Mouse (Mus musculus): ENCODE results near the gene Fgb. TPM values are rescaled to one million over a fixed set of nuclear protein-coding genes. Genes with fewer than 3 reads are reported as not detected.

Gene Fgb
- polyA plus RNA-seq, 1 experiment from 2014 or later = 0.20 TPM

DNA sequence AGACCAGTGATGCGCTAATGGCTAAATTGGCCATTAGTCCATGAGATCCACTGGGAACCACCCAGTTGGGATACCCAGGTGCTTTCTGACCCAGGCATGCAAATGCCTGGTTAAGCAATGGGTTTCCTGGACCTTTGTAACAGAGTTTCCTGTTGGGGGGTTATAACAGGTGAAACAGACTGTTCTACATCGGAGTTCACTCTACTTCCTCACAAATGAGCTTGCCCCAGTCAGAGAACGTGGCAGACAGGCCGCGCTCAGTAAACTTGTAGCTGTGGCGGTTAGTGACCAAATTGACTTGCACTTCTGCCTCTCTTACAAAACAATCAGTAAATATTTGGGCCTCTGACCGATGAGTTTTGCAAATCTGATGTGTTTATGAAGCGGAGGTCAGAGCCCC lies 46.6 kb downstream of the Fgb start:
- ATAC-seq (ENCODE audit: low FRiP score) = no peak
- H3K27ac ChIP-seq (replicated peaks) = no peak overlapping the region
- WGBS = 93% methylated on average over 8 of the region's 8 CpGs
- H3K9ac ChIP-seq (replicated peaks) = no peak overlapping the region
- no peaks in the 10 kb centered on the region for H3K9me3 ChIP-seq (replicated peaks)
- peaks cover 5% of the 10 kb centered on the region; the same call in 1 of the 2 replicates for H3K4me1 ChIP-seq
- no peaks in the 10 kb centered on the region for H3K27me3 ChIP-seq (replicated peaks)
- no peak overlapping the region for H3K4me2 ChIP-seq
- H3K36me3 ChIP-seq = no peaks in the 10 kb centered on the region
- no peak overlapping the region for H3K4me3 ChIP-seq (replicated peaks)

DNA sequence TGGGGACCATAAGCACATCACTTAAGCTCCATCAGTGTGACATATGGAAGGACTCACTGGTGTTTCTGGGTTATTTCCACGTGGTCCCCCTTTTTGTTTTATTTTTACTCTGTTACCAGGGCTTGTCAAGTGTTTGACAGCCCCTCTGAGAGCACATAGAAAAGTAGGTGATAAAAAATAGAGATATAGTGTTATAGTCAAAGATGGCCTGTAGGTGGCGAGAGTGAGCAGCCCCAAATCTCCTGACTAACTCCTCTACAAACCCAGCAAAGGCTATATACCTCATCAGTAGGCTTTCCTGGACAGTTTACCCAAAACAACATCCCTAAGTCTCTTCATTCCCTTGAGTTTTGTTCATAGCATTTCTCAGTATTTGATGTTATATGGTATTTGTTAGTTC lies 47.5 kb downstream of the Fgb start:
- Histone ChIP-seq H3K4me2 (no peak overlapping the region), H3K27me3 (replicated peaks) (no peaks in the 10 kb centered on the region), H3K27ac (replicated peaks) (no peak overlapping the region), H3K4me3 (replicated peaks) (no peak overlapping the region), H3K9ac (replicated peaks) (no peak overlapping the region), H3K36me3 (no peaks in the 10 kb centered on the region), H3K9me3 (replicated peaks) (no peaks in the 10 kb centered on the region), H3K4me1 (peaks cover 5% of the 10 kb centered on the region; the same call in 1 of the 2 replicates)
- 2% methylated on average over 2 of the region's 2 CpGs for WGBS
- no peak for ATAC-seq (ENCODE audit: low FRiP score)

DNA sequence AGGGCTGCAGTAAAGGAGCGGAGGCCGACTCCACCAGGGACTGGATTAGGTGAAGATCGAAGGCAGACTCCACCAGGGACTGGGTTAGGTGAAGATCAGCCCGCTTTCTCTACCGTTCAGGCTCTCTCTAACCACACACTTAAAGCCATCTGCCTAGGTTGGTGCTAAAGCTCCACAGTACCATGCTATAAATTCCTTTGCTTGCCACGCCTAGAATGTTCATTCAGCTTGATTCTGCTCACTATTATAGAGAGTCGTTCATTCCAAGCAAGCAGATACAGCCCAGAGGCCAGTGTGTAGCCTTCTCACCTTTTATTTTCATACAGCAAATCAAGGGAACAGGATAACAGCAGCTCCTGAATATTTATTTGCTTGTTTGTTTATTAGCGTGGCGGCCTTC lies 49.7 kb downstream of the Fgb start:
- no peak for ATAC-seq (ENCODE audit: low FRiP score)

DNA sequence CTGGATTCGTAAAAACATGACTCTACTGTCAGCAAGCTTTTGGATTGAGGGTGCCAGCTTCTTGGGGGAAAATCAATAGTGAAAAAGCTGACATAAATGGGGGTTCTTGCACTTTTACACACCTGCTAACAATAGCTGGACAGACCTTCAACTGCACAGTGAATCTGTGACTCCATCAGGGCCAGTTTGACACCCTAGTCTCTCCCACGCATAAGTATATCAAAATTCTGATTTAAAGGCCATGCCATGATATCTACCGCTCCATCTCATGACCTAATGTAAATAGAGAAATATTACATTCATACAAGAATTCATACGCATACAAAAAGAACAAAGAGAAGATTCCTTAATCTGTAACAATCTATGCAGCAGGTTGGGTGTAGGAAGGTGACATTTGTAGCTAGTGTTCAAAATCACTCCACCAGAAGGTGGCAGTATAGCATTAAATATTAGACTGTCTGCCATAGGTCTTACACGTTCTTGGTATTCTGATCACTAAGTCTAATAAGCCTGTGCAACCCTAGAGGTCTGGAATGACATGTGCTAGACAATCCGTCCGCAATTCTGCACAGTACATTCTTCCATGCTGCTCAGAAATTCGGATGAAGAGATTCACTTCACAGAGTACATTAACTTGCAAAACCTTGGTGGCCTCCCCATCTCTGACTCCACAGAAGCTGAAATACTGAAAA lies 50.7 kb downstream of the Fgb start:
- H3K27me3 ChIP-seq (replicated peaks) = peaks cover 4% of the 10 kb centered on the region; the same call in 1 of the 2 replicates
- H3K27ac ChIP-seq (replicated peaks) = no peak overlapping the region
- no peak overlapping the region for H3K4me2 ChIP-seq
- H3K4me1 ChIP-seq = peaks cover 12% of the 10 kb centered on the region
- 33% methylated on average over 8 of the region's 8 CpGs for WGBS
- no peaks in the 10 kb centered on the region for H3K9me3 ChIP-seq (replicated peaks)
- H3K4me3 ChIP-seq (replicated peaks) = no peak overlapping the region
- ATAC-seq (ENCODE audit: low FRiP score) = peak; percentile 91
- no peaks in the 10 kb centered on the region for H3K36me3 ChIP-seq
- H3K9ac ChIP-seq (replicated peaks) = no peak overlapping the region

More for the DNA sequence above, 49.7 kb downstream of the Fgb start:
- Histone ChIP-seq H3K4me2 (no peak overlapping the region), H3K36me3 (no peaks in the 10 kb centered on the region), H3K9me3 (replicated peaks) (no peaks in the 10 kb centered on the region), H3K27ac (replicated peaks) (no peak overlapping the region), H3K9ac (replicated peaks) (no peak overlapping the region), H3K4me3 (replicated peaks) (no peak overlapping the region), H3K4me1 (peaks cover 12% of the 10 kb centered on the region), H3K27me3 (replicated peaks) (peaks cover 4% of the 10 kb centered on the region; the same call in 1 of the 2 replicates)
- 67% methylated on average over 9 of the region's 9 CpGs for WGBS

DNA sequence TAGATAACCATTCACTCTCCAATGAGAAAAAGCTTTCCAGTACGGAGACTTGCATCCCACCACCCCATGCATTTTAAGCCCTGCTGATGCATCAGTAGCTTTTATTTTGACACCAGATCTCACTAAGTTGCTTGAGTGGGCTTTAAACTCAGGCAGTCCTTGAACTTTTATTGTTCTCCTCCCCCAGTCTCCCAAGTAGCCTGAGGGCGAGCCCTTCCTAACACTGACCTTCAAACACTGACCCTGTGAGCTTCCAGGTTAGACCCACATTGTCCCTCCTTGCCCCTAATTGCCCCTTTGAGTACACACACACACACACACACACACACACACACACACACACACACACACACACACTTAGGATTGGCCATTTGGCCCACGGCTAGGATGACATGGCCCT lies 53.0 kb downstream of the Fgb start:
- no peak overlapping the region for H3K4me2 ChIP-seq
- 61% methylated on average over 3 of the region's 3 CpGs for WGBS
- no peaks in the 10 kb centered on the region for H3K9me3 ChIP-seq (replicated peaks)
- H3K27ac ChIP-seq (replicated peaks) = no peak overlapping the region
- no peaks in the 10 kb centered on the region for H3K36me3 ChIP-seq
- H3K4me3 ChIP-seq (replicated peaks) = no peak overlapping the region
- no peak overlapping the region for H3K9ac ChIP-seq (replicated peaks)
- peaks cover 4% of the 10 kb centered on the region; the same call in 1 of the 2 replicates for H3K27me3 ChIP-seq (replicated peaks)
- no peak for ATAC-seq (ENCODE audit: low FRiP score)
- peaks cover 12% of the 10 kb centered on the region for H3K4me1 ChIP-seq

DNA sequence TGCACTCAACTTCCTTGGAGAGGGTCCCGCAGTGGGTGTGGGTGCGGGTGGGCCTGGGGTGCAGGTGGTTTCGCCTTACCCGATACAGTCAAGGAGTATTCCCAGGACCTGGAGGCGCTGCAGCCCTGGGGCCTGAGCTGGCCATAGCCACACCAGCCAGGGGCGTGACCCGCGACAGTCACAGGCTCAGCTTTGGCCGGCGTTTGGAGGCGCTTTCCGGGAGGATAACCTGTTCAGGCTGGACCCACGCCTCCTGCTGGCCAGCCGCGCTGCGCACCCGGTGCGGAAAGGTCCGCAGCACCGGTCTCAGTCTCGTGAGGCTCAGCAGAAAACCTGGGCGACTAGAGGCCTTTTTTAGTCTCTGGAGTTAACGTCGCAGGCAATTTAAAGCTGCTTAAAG lies 54.3 kb downstream of the Fgb start:
- H3K4me1 ChIP-seq = peaks cover 12% of the 10 kb centered on the region
- H3K36me3 ChIP-seq = no peaks in the 10 kb centered on the region
- ATAC-seq (ENCODE audit: low FRiP score) = peak; percentile 33; the same call in 1 of the 2 replicates
- no peaks in the 10 kb centered on the region for H3K9me3 ChIP-seq (replicated peaks)
- no peak overlapping the region for H3K27ac ChIP-seq (replicated peaks)
- H3K9ac ChIP-seq (replicated peaks) = peak overlapping the region; percentile 5; the same call in 1 of the 2 replicates
- peak overlapping the region; percentile 22 for H3K4me3 ChIP-seq (replicated peaks)
- H3K27me3 ChIP-seq (replicated peaks) = peaks cover 4% of the 10 kb centered on the region; the same call in 1 of the 2 replicates
- 2% methylated on average over 24 of the region's 24 CpGs for WGBS
- H3K4me2 ChIP-seq = peak overlapping the region; percentile 59

DNA sequence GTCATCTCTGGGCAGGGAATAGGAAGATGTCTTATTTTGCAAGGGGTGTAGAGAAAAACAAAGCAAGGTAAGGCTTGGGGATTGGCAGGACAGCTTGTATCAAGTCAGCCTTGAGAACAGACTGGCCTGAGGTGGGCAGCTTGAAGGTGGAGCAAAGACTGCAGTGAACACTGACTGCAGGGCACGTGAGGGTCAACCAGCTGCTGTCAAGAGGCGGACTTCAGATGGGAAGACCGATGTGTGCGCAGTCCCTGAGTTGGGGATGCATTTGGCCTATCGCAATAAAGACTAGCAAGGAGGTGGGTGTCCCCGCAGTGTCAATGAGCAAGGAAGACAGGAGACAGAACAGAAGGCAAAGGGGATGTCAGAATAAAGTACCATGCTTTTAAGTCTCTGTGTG lies 56.7 kb downstream of the Fgb start:
- Histone ChIP-seq H3K4me3 (replicated peaks) (no peak overlapping the region), H3K4me2 (no peak overlapping the region), H3K36me3 (no peaks in the 10 kb centered on the region), H3K27ac (replicated peaks) (no peak overlapping the region), H3K4me1 (peaks cover 7% of the 10 kb centered on the region), H3K9ac (replicated peaks) (no peak overlapping the region), H3K9me3 (replicated peaks) (no peaks in the 10 kb centered on the region), H3K27me3 (replicated peaks) (peaks cover 4% of the 10 kb centered on the region; the same call in 1 of the 2 replicates)
- 92% methylated on average over 6 of the region's 6 CpGs for WGBS
- no peak for ATAC-seq (ENCODE audit: low FRiP score)

DNA sequence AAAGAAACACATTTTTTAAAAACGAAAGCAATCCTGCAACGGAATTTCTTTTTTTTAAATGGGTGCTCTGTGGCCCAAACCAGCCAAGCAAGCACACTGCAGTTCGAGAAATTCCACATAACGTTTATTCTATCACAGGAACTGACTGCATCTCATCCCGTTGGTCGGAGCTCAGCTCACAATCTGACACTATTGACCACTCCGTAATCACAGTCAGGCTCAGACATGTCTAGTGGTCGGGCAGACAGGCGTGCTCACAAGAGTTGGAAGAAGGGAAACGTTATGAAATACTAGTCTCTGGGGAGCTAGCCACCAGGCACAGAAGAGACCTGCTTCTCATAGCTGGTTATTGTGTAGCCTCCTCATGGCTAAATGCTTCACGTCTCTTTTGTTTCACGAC lies 57.7 kb downstream of the Fgb start:
- Histone ChIP-seq H3K4me2 (no peak overlapping the region), H3K27me3 (replicated peaks) (peaks cover 4% of the 10 kb centered on the region; the same call in 1 of the 2 replicates), H3K27ac (replicated peaks) (no peak overlapping the region), H3K36me3 (no peaks in the 10 kb centered on the region), H3K4me1 (peaks cover 7% of the 10 kb centered on the region), H3K9me3 (replicated peaks) (no peaks in the 10 kb centered on the region), H3K9ac (replicated peaks) (no peak overlapping the region), H3K4me3 (replicated peaks) (no peak overlapping the region)
- WGBS = 81% methylated on average over 12 of the region's 12 CpGs
- no peak for ATAC-seq (ENCODE audit: low FRiP score)

Other genes starting within 250 kb of the Fgb start
- 2.0 and 2.2 TPM in 2 replicates for gene Rbm46, start 173.4 kb downstream of the Fgb start, polyA plus RNA-seq (2015; fragmentation: Nextera tagmentation; extraction: Ambion mirVana)
- 0.23 and 0.32 TPM in 2 replicates for gene Lrat, start 145.9 kb downstream of the Fgb start, polyA plus RNA-seq (2015; fragmentation: Nextera tagmentation; extraction: Ambion mirVana)
- 0.51 TPM in 1 of 2 replicates, not detected in the other for gene Fgg, start 42.1 kb downstream of the Fgb start, polyA plus RNA-seq (2015; fragmentation: Nextera tagmentation; extraction: Ambion mirVana)
- gene Fga, start 23.8 kb downstream of the Fgb start, polyA plus RNA-seq (2015; fragmentation: Nextera tagmentation; extraction: Ambion mirVana) = 0.06 and 0.73 TPM in 2 replicates
- 92.6 and 97.6 TPM in 2 replicates for gene Plrg1, start 5.7 kb upstream of the Fgb start, polyA plus RNA-seq (2015; fragmentation: Nextera tagmentation; extraction: Ambion mirVana)
- gene Dchs2, start 78.1 kb upstream of the Fgb start, polyA plus RNA-seq (2015; fragmentation: Nextera tagmentation; extraction: Ambion mirVana) = 1.1 and 1.2 TPM in 2 replicates

Measured in neural tube, embryonic 15.5 days (tissue).